Mouse (Mus musculus) Muller cell, postnatal 12 days (primary cell): Measurements from ENCODE around the gene Rab11fip3.
A peak's percentile ranks its signal among the peaks of the same experiment; 100 is the strongest.
"Not testable (repeated sequence)": the region's sequence is repeated elsewhere in the genome, so short reads cannot be mapped to it uniquely, and the experiment has no call there.

Experiments
- DNase-seq: peaks from one replicate; pipeline ENCODE4 v3.0.0-alpha.2; 2015; ENCODE audit errors: inconsistent ontology term

Rab11fip3 gene

GRCm38 (mm10) chr17:26068831-26069739, at the start of gene Rab11fip3:
TSS of gene Rab11fip3 (minus strand) at chr17:26069555.
- DNase-seq, result peak; percentile 93

- DNase-seq, result no peak
These were observed 47.3 kb upstream of the Rab11fip3 start for GRCm38 (mm10) chr17:26116503-26117258.

GRCm38 (mm10) chr17:26115956-26116487, 46.7 kb upstream of the Rab11fip3 start:
- DNase-seq, result no peak

GRCm38 (mm10) chr17:26115205-26115898, 46.0 kb upstream of the Rab11fip3 start:
- no peak for DNase-seq

GRCm38 (mm10) chr17:26114461-26114860, 45.1 kb upstream of the Rab11fip3 start:
- not testable (repeated sequence) for DNase-seq

- no peak for DNase-seq
These were observed 44.7 kb upstream of the Rab11fip3 start for GRCm38 (mm10) chr17:26114061-26114460.

- peak; percentile 81 for DNase-seq
These were observed 44.0 kb upstream of the Rab11fip3 start, which contains the start of gene Tmem8 for GRCm38 (mm10) chr17:26113181-26113948. TSS of gene Tmem8 (plus strand) at chr17:26113299.

- no peak for DNase-seq
These were observed 43.4 kb upstream of the Rab11fip3 start for GRCm38 (mm10) chr17:26112751-26113150.

GRCm38 (mm10) chr17:26111722-26112121, 42.4 kb upstream of the Rab11fip3 start:
- no peak for DNase-seq

- no peak for DNase-seq
These were observed 41.7 kb upstream of the Rab11fip3 start for GRCm38 (mm10) chr17:26111024-26111423.

GRCm38 (mm10) chr17:26110156-26110555, 40.8 kb upstream of the Rab11fip3 start:
- DNase-seq, result no peak

GRCm38 (mm10) chr17:26105619-26106018, 36.3 kb upstream of the Rab11fip3 start:
- no peak for DNase-seq

GRCm38 (mm10) chr17:26101478-26101877, 32.1 kb upstream of the Rab11fip3 start:
- DNase-seq, result peak; percentile 69

- DNase-seq, result peak; percentile 61
These were observed 30.8 kb upstream of the Rab11fip3 start for GRCm38 (mm10) chr17:26100166-26100565.

GRCm38 (mm10) chr17:26099316-26099715, 30.0 kb upstream of the Rab11fip3 start:
- not testable (repeated sequence) for DNase-seq

- no peak for DNase-seq
These were observed 29.1 kb upstream of the Rab11fip3 start for GRCm38 (mm10) chr17:26098461-26098860.

GRCm38 (mm10) chr17:26095121-26095740, 25.9 kb upstream of the Rab11fip3 start, which contains the start of gene Nme4:
TSS of gene Nme4 (minus strand) at chr17:26095602.
- DNase-seq, result peak; percentile 67

GRCm38 (mm10) chr17:26094531-26095110, 25.3 kb upstream of the Rab11fip3 start:
- no peak for DNase-seq

- DNase-seq, result peak; percentile 98
These were observed 20.7 kb upstream of the Rab11fip3 start, which contains the start of gene Decr2 for GRCm38 (mm10) chr17:26089905-26090632. TSS of gene Decr2 (minus strand) at chr17:26090337.
